Mouse (Mus musculus): ENCODE measurements around the gene Prlr.

DNA sequence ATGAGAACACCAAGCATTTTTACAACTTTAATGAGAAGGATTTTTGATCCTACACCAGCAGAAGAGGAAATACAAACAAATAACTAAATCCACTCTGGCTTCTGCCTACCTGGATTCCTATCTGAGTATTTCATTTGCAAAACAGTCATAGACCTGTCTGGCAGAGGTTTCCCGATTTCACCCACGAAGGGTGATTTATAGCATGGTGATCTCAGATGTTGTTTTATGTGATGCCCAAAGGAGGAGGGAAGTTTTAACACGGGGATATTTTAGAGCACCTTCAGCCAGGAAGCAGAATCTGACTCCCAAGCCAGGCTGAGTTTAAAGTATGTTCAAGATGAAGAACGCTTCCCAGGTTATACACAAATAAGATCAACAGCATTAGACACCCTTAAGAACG, 134.8 kb downstream of the Prlr start:
- TF ChIP-seq EP300 (optimal IDR thresholded peaks at IDR 0.05) (no peak), CTCF (IDR thresholded peaks at IDR 0.05; ENCODE audit: low read depth) (no peak)
